Mouse (Mus musculus) adrenal gland, postnatal 14 days (tissue): ENCODE measurements around the gene Brd3os. TPM values are rescaled to one million over a fixed set of nuclear protein-coding genes. Genes with fewer than 3 reads are reported as not detected.

Experiments used
- DNase-seq: peaks from one replicate; pipeline ENCODE4 v3.0.0; 2021; ENCODE audit warnings: mixed read lengths
- long read RNA-seq, 2 experiments: library from polyadenylated mRNA; stranded (forward); transcript quantifications; one replicate each; pipeline ENCODE4 v2.0.0; 2021
- total RNA-seq: library from RNA; stranded (reverse); gene quantifications from 2 replicates; pipeline ENCODE4 v1.2.3, GENCODE M21; 2021

Gene Brd3os
- 5.0 and 7.9 TPM in 2 replicates for total RNA-seq
- long read RNA-seq, experiment 1, transcript Brd3os-202 (1 exons, 1,898 nt) = major isoform, 11 of 18 reads
- long read RNA-seq, experiment 1, partial matches to known transcripts = 0 of 18 reads
- long read RNA-seq, experiment 1, other reads (novel, unspliced or antisense) = 7 of 18 reads
- long read RNA-seq, experiment 2, transcript Brd3os-202 (1 exons, 1,898 nt) = major isoform, 6 of 8 reads
- long read RNA-seq, experiment 2, partial matches to known transcripts = 0 of 8 reads
- long read RNA-seq, experiment 2, other reads (novel, unspliced or antisense) = 2 of 8 reads

DNA sequence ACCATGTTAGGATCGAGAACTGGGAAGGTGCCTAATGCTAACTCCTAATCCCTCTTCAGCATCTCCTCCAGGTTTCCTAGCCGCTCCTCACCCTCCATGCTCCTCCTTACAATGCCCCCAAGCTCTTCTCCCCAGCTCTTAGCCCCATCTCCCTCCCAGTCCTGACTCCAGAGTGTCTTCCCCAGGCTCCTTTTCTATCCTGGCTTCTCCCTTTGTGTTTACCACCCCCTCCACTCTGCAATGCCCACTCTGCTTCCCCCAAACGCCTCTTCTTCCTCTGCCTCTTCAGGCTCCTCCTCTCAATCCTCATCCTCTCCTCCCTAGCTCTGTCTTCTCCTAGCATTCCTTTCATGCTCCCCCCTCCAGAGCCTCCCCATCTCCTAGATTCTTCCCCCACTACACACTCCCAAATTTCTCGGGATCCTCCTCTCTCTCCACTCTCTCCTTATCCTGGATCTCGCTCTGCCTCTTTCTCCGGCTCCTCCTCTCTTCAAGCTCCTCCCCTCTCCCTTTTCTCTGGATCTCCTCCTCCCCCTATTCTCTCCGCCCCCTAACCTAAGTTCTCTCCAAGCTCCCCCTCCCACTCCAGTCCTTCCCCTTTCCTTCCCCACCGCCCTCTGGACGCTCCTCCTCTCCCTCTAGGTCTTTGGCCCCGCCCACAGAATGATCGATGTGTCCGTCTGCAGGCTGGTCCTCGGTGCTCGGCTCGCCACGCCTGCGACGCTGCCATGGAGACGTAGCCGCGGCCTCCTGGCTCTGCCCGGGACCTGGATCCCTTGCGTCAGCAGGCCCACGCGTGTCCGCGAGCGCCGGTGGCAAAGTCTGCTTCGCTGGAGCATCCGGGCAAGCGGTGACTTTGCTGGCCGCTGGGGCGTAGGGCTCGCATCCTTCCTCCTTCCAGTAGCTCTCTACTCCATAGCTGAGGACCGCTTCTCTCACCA lies at the start of gene Brd3os:
Brd3os (plus strand) TSS at position 558 of the 941 bp plus-strand sequence.
- peak; percentile 98 for DNase-seq

DNA sequence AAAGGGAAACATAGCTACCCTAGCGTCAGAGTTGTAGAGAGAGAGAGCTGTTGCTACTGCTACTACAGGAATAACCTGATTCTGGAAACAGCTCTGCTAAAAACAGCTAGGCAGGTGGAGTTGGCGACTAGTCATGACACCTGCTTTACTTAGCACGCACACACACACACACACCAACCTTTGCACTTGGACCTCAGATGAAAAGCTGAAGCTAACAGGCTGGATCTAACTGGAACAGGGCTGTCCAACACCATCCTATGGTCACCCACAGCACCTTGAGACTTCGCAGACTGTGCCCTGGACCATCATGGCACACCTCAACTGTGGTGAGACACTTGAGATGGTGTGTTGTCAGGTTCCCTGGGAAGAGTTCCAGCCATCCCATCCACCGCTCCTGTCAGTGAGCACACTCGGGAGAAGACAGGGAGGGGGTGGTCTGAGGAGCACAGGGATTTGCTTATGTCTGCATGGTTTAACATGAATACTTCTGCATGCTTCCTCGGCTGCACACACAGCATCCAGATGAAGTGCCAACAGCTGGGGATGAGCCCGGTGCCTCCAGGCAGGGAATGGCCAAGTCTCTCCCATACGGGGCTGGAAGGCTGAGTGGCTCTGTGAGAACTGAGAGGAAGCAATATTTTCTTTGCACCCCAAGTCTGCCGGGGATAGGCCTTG lies 47.8 kb upstream of the Brd3os start:
- no peak for DNase-seq

DNA sequence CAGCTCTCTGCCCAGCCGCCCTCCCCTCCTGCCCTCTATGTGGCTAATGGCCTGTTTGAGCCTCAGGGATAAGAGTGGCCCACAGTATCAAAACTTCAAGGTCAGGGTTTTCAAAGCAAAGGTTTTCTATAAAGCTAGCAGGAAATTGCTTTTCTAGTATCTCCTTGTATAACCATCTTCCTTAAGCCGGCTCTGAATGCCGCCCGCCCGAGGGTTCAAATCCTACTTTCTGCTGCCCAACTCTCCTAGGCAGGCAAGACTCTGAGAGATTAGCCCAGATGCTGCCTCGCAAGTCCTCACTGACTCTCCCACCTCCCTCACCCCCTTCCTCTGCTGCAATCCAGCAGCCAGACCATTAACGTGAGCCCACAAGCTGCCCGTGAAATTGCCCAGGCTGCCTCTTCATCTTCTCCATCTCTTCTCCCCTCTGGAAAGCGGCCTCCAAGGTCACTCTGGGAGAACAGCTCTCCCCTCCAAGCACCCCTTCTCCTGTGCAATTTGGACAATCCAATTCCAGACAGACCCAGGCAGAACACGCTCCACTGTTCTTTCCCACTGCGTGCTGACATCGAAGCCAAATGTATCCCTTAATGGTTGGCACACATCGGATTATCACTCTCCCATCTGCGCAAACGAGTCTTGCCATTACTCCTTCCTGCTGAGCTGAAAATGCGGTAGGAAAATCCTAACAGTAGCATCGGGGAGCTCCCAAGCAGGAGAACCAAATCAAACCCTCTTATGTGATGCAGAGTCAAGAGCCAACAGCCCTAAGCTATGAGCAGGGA lies 45.3 kb upstream of the Brd3os start:
- DNase-seq = no peak

DNA sequence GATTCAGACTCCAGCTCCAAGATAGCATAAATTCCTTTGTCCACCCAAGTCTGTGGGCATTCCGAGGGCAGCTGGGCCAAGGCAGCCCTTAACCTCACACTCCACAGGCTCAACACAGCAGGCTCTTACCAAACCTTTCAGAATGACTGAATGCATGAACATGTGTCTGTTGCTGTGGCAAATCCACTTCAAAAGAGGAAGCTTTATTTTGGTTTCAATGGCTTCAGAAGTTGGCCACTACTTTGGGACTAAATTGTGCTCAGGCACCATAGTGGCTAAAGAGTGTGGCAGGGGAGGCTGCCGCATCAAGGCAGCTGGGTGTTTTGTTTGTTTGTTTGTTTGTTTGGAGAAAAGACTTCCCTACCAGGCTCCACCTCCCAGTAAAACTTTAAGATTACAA lies 42.0 kb upstream of the Brd3os start:
- DNase-seq = no peak

DNA sequence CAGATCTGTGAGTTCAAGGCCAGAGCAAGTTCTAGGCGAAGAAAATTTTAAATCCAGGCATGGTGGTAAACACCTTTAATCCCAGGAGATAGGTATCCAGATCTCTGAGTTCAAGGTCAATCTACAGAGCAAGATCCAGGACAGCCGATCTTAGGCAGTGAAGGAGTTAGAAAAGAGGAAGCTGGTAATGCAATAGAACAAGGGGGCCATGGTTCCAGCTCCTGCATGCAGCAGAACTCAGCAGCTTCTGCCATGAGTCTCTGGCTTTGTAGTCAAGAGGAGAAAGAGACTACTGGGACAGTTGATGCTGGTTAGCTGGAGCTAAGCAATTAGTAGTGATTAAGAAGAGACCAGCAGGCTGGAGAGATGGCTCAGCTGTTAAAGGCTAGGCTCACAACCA lies 40.6 kb upstream of the Brd3os start:
- DNase-seq = no peak

DNA sequence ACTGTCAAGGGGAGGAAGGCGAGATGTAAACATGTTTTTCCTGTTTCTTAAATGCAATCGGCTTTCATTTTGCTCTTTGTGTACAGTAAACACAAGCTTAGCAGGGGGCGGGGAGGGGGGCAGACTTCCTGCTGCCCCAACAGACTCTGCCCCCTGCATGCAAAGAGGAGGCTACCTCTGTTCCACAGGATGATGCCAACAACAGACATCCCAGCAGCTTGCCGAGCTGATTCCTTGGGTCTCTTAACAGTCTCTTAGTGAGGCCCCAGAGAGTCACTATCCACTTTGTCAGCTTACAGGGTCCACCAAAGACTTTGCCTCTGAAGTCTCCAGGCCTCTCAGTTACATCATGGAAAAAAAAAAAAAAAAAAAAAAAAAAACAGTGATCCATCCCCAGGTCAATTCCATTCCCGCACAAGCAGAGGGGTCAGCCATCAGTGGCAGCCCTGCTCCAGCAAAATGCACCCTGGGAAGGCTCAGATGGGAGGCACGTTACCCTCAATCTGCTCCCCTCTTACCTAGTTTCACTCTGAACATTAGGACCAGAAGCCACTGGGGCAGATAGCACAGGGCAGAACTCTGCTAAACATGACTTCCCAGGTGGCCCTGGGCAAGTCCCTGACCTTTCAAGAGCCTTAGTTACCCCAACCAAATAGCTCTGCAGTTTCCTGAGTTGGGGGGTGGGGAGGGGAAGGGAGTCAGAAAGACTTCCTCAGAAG lies 37.6 kb upstream of the Brd3os start:
- DNase-seq = peak; percentile 60

DNA sequence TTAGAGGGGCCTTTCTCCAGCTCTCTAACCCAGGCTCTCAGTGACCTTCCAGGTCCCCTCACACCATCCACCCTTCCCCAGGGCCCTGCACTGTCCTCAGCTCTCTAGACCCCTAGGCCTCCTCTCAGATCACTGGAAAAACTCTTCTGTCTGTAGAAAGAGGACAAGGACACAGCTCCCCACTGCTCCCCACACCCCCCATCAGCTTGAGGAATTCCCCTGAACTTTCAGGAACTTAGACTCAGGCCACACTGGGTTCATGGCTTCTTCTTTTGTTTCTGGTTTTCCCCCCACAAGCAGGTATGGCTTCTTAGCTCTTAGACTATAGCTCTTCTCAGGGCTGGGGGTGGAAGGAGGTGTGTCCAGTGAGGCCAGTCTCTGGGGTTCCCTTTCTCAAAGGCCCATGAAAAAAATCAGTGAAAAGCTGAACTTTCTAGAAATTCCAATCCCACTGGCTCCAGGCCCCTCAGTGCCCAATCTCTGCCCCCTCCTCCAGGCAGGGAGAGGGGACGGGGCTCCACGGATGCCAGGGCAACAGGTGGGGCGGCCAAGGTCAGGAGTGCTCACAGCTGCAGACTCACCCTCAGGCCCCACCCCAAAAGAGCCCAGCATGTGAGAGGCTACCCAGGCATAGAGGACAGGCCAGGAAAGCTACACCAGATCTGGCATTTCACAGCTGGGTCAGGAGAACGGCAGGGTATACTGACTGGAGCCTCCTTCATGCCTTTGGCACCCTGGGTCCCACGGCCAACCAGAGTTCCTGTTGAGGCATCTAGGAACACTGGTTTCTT lies 36.8 kb upstream of the Brd3os start:
- DNase-seq = peak; percentile 41

DNA sequence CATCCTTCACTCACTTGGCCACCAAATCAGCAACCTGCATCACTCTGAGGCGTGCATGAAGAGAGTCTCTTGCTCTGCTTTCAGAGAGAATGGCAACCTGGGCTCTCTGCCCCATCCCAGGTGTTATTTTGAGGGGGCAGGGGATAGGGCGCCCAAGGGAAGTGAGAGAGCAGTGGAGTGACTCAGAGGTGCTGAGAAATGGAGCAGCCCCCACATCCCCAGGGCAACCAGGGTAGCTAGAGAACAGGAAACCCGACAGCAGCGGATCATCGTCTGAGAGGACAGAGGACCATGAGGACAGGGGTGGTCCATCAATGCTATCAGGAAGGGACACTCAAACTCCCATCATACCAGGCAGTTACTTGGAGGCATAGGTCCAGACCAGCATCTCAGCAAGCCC lies 35.2 kb upstream of the Brd3os start:
- no peak for DNase-seq

DNA sequence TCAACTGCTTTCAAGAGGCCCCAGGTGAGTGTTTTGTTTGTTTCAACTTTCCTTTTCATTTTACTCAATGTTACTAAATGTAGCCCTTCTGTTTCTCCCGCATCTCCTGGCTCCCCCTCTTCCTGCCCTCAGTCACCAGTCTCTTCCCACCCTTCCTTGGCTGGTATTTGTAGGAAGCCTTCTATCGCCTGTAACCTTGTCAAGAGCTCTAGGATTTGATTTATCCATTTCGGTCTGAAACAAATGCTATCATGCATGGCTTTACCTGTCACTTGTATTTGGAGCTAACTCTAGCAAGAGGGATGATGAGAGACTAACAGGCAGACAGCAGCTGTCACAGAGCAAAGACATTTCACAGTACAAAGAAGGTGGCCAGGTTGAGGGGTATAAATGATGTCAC lies 33.9 kb upstream of the Brd3os start:
- no peak for DNase-seq

DNA sequence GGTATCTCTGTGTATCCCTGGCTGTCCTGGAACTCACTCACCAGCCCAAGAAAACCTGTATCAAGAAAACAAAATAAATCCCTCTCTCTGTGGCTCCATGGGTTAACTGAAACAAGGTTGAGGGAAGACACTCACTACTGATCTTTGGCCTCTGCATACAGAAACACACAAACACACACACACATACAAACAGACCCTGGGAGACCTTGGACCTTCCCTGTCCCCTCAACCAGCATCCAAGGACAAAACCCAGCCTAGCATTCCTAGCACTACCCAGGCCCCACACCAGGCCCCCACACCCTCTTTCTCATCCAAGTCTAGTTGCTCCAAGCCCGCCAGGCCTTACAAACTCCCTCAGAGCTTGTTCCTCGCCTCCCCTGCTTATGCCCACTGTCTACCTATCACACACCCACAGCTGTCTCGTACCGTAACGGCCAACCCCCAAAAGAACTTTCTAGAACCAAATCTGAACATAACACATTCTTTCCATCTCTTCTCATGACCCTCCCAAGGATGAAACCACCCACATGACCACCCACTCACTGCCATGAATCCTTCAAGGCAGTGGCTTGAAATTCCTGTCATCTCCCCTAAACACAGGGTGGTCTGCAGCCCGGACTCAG lies 31.5 kb upstream of the Brd3os start:
- no peak for DNase-seq

DNA sequence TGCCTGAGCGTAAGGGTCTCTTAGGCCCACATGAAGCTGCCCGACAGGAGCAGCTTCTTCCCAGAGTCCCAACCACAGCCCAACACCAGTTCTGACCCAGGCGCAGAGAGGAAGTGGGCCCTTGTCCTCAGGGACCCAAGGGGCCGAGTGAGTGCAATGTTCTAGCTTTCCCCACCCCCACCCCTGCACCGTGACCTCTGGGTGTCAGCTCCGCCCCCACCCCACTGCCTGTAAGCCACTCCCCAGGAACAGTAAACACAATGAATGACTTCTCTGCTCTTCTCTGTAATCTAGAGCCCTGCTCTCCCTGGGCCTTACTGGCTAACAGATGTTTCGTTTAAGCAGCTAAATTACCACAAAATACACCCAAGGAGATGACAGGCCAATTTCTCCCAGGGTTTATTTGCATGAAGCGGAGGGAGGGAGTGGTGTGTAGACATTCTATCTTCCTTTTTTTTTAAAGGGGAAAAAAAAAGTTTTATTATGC lies 30.4 kb upstream of the Brd3os start:
- DNase-seq = peak; percentile 34

DNA sequence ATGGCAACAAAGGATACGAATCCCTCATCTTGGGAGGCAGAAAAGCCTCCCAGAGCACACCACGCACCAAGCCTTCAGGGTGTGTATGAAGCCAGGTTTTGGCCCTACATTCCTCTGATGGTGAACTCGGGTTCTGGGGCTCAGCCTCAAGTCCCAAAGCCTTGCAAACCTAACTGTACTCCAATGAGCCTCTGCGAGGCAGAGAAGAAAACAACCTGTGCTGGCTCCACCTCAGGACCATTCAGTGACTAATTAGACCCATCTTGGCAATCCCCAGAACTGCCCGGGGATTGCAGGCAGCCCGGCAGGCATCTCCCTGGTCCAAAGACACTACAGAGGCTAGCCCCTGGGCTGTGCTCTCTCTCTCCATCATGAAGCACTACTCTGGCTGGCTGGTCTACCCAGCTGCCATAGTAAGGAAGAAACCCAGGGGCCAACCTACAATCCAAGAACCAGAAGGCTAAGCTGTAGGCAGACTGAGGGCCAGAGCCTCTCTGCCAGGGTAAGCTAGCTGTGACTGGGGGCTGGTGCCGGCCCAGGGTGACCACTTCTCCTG lies 29.8 kb upstream of the Brd3os start:
- DNase-seq = no peak

DNA sequence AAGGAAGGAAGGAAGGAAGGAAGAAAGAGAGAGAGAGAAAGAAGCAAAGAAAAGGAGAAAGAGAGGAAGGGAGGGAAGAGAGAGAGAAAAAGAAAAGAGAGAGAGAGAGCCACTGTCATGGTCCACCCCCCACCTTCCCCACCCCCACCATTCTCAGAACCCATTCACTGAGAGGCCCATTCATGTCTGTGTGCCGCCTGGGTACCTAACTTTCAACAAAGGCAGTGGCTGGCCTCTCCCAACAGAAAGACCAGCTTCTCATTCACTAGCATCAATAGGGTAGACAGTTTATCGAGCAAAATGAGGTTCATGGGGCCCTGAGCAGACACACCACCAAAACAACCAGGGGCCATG lies 28.6 kb upstream of the Brd3os start:
- no peak for DNase-seq

DNA sequence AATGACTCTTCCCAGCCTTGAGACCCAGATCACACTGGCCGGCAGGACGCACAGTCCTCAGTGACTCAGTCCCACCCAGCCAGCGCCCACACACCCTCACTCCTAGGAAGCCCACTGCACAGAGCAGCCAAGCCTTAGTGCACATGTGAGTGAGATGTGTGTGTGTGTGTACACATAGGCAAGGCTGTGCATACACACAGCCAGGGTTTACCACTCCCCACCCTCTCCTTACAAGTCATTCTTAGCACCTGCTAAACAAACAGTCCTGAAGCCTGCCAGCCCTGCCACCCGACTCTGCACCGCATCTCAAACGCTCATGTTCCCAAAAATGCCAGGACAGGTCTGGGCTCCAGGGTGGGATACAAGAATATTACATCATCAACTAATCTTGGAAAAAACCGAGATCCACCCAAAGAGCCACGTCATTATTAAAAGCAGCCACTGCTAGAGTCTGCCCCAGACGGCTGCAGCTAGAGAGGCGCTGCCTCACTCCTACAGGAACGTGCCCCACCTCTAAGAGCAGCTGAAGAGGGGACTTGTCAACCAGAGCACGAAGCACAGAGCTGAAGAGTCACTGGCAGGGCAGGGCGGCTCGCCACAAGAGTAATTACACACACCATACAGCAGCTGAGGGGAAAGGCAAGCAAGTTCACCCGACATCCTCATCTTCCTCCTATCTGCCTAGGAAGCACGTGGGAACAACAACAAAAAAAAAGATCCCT lies 28.0 kb upstream of the Brd3os start:
- no peak for DNase-seq

DNA sequence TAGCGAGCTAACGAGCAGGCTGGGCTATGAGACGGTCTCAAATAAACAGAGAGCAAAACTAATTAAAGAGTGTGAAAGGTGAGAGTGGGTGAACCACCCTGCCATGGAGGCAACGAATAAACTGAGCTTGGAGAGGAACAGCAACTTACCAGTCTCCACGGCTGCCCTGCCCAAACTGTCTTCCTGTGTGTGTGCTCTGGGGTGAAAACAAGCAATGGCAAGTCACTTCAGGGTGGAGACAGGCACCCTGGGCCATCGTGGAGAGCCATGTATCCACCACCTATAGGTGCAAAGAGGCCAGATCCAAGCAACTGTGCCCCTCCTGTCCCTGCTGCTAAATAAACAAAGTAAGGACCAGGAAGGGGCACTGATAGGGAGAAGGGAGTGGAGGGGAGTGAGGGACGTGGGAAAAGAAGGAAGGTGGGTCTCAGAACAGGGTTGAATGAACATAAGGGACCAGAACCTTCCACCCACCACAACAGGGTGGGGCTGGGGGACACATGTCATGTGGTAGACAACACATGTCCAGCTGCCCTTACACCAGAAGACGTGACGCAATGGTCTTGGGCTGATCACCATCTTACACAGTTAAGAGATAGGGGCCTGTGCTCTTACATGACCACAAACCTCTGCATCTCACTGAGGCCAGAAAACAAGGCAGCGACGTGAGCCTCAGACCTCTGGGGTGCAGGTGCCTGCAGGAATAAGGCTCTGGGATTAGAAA lies 26.9 kb upstream of the Brd3os start:
- no peak for DNase-seq

DNA sequence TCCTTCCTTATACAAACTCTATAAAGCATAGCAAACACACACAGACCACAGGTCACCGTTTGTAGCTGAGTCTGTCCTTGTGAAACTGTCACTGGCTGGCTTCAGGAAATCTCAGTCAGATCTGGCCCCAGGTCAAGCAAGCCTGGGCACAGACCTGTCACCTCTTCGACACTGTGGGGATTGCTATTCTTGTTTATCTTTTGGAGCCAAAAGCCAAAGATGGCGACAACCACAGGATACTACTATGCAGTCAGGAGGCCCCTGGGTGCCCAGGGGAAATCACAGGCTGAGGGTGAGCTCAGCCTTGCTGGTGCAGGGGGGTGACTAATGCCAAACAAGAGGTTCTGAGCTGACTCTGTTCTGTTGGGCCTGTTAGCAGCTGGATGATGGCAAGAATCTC lies 25.7 kb upstream of the Brd3os start:
- peak; percentile 53 for DNase-seq

DNA sequence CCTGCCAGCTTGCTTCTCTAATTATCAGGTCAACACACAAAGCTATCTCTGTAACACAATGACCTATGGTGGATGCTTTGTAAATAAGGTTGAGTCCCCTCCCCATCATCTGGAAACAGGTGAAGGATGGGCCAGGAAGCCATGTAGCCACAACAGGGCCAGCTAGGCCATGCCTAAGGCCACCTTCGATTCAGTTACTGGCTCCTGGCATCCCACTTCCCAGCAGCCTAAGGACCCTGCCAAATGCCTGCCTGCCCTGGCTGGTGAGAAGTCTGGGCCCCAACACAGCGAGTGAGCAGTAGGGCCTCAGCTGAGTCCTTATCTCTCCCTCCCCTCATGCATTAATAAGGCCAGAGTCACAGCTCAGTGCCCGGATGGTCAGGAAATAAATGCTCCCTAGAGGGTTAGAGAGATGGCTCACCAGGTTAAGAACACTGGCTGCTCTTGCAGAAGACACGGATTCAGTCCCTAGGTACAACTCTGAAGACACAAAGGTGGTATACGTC lies 24.4 kb upstream of the Brd3os start:
- DNase-seq = no peak

DNA sequence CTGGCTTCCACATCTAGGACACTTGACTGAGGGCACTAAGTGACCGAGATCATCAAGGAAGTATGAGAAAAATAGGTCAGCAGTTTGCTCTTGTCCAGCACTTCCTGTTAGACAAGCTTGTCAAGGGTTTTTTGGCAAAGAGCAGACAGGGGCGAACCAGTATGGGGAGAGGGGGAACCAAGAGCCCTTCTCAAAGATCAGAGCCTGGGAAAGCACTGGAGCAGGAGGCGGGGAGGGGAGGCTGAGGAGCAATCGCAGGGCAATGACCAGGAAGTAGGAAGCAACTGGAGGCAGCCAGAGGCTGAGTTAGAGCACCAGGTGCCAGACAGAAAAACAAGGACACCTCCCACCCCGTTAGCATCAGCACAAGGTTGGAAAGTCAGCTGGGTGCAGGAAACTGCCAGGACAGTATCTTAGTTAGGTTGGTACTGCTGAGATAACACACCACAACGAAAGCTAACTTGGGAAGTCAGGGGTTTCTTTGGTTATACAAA lies 23.5 kb upstream of the Brd3os start:
- DNase-seq = no peak
